Mouse (Mus musculus) lung, postnatal 14 days (tissue): ENCODE data around the gene Jaml.
A peak's percentile ranks its signal among the peaks of the same experiment; 100 is the strongest.

Experiments
- DNase-seq: peaks from one replicate; pipeline ENCODE4 v3.0.0; 2021

Gene Jaml

GRCm38 (mm10) chr9:45125211-45125610 is 46.2 kb downstream of the Jaml start:
- no peak for DNase-seq

GRCm38 (mm10) chr9:45126941-45127340 is 48.0 kb downstream of the Jaml start:
- no peak for DNase-seq

GRCm38 (mm10) chr9:45130119-45130518 is 51.1 kb downstream of the Jaml start:
- no peak for DNase-seq

- DNase-seq: peak; percentile 68
Measured at GRCm38 (mm10) chr9:45133484-45134310, 54.7 kb downstream of the Jaml start.

GRCm38 (mm10) chr9:45136442-45137169 is 57.6 kb downstream of the Jaml start:
- DNase-seq: no peak

- DNase-seq: peak; percentile 39
Measured at GRCm38 (mm10) chr9:45138191-45139032, 59.4 kb downstream of the Jaml start, which contains the start of gene Scn4b. Gene Scn4b (plus strand): TSS chr9:45138395.

- no peak for DNase-seq
Measured at GRCm38 (mm10) chr9:45139082-45139481, 60.1 kb downstream of the Jaml start.

GRCm38 (mm10) chr9:45140945-45141344 is 62.0 kb downstream of the Jaml start:
- DNase-seq: no peak

- DNase-seq: no peak
Measured at GRCm38 (mm10) chr9:45142686-45143085, 63.7 kb downstream of the Jaml start.

- DNase-seq: no peak
Measured at GRCm38 (mm10) chr9:45145533-45146266, 66.7 kb downstream of the Jaml start.

GRCm38 (mm10) chr9:45146267-45146597 is 67.2 kb downstream of the Jaml start:
- DNase-seq: peak; percentile 74

- DNase-seq: no peak
Measured at GRCm38 (mm10) chr9:45150933-45151332, 72.0 kb downstream of the Jaml start.

- DNase-seq: no peak
Measured at GRCm38 (mm10) chr9:45153361-45153760, 74.4 kb downstream of the Jaml start.
